Mouse (Mus musculus) cerebellum, postnatal 10 days (tissue): ENCODE data around the gene Cmtm2a.
A peak's percentile ranks its signal among the peaks of the same experiment; 100 is the strongest.
"Not testable (repeated sequence)": the region's sequence is repeated elsewhere in the genome, so short reads cannot be mapped to it uniquely, and the experiment has no call there.

Experiments used
- DNase-seq, 2 experiments: peaks; one replicate each; pipeline ENCODE4 v3.0.0; 2021; ENCODE audit warnings: mixed read lengths in 2 of 2

Gene Cmtm2a

DNA sequence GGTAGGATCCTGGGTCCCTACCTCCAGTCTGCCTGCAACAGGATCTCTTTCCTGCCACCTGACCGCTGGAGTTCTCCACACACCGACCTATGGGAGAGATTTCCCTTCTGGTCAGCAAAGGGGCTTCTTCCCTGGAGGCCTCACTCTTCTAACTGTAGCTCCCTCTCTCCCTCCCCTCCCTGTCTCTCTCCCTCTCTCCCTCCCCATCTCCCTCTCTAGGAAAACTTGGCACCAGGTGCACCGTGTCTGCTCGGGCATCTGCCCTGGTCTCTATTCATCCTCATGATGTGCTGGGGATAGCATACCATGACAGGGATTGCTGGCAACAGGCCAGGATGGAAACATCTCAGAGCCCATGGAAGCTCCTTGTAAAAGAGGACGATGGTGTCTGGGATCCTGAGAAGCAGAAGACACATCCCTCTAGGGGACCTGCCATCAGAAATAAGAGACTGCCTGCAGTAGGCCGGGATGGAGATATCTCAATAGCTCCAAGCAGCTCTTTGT lies 24.0 kb downstream of the Cmtm2a start:
- peak; percentile 59 to 62 for DNase-seq

DNA sequence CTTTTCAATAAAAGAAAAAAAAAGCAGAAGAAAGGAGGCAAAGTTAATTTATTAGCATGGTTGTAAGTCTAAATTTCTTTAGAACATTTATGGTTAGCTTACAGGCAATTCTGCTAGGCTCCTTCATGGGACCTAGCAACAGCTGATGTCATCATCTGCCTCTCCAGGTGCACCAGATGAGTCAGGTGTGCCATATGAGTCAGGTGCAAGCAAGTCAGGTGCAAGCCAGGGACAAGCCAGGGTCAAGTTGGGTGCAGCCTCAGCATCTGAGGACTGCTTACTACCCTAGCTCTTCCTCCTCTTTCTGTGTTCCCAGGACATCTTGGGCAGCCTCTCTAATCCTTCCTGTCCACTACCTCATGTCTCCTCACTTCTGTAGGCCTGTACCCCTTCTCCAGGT lies 24.6 kb downstream of the Cmtm2a start:
- no peak for DNase-seq

DNA sequence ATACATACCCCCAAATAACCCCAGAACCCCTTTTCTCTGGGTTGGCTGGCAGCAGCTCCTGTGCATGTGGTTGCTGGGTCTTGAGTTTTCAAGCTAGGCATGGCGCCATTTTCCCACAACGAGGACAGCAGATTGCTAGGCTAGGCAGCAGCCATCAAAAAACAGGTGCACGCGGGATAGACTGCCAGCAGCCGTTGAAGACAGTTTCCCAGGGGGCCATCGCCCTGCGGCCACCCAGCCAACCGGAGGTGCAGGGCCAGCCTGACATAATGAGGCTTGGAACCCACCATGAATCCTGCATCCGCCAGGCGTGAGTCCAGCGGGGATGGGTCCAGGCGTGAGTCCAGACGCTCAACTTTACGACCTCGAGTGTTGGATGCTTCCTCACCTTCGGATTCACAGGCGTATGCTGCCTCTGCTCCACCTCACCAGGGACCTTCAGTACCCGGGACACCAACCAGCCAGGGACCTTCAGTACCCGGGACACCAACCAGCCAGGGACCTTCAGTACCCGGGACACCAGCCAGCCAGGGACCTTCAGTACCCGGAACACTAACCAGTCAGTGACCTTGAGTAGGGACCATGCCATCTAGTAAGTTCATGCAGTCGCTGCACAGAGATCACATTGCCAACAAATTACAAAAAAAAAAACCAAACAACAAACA lies 28.6 kb downstream of the Cmtm2a start:
- peak; percentile 78 to 88 for DNase-seq

DNA sequence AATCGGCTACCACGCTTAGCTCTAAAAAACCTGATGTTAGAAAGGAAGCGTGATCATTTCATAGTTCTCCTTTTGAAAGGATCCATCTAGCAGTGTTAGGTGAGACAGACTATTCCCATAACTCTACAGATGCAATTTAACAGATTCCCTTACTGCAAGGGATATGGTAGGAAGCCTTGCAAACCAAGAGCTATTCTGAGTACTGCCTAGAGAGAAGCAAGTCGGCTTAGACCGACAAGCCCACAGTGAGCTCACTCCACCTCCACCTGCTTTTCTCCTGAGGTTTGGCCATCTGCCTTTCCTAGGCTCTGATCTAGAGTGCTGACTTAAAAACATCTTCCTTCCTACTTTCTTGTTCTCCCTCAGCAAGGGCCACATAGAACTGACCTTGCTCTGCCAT lies 31.2 kb downstream of the Cmtm2a start:
- not testable (repeated sequence) for DNase-seq

DNA sequence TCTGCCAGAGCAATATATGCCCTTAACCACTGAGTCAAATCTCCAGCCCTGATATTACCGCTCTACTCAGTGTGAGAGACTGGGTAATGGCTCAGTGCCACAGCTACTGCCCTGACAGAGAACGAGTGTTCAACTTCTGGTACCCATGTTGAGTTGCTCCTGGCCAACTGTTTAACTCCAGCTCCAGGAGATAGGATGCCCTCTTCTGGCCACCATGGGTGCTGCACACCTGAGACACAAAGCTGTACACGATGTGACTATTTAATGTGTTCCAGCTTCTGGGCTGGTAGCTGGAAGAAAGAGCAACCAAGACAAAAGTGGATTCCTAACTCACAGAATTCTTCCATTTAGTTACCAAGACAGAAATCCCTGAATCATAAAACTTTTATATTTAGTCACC lies 40.0 kb downstream of the Cmtm2a start:
- DNase-seq: peak; percentile 40 to 42

DNA sequence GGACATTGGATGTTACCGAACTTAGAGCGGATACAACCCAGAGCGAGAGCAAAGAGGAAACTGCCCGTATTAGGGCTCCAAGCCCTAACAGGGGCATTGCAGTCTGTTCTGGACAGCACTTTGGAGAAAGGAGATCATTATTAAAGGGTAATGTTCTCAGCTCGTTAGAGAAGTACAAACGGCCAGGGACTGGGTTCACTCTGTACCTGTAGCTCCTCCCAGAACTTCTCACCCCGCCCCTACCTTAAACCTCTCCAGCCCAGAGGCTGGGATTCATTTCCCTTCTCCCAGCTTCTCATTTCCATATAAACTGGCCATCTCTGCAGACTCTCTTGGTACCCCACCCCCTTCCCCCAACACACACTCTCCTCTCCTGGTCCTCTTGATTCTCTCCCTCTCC lies 41.5 kb downstream of the Cmtm2a start:
- no peak for DNase-seq

DNA sequence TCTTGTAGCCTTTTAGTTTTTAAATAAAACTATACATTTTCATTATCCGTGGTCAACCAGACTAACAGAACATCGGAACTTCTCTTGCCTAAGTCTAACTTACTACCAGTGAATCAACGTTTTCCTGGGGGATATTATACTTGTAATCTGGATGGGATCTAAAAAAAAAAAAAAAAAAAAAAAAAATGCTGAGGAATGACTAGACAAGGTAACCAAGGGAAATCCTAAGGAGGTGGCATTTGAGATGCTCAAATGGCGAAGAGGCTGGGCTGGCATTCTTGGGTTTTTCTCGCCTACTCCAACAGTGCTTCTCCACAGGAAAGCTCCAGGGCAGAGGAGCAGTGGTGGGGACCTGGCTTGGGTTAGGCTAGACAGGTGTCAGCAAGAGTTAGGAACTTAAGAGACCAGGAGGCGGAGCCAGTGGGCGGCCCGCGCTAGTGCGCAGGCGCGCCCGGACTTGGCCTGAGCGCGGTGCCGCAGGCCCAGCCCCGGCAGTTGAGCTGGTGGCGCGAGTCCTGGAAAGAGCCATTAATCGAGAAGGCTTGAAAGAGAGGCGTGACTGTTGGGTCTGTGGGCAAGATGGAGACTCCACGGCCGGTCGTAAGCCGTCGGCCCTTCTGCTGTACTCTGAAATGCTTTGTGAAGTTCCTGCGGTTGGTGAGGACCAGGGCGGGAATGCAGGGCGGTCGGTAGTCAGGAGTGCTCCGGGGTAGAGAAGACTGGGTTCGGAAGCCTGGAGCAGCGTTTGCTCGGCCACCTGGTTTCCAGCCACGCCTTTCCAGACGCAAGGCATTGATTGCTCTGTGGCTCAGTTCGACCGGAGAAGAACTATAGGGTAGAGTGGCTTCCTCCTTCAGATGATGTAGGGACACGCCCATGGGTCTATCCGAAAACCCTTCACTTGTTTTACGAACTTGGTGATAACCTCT lies 42.3 kb downstream of the Cmtm2a start, which contains the start of gene Cklf:
Gene Cklf, plus strand, starts transcription at position 423 of the 929 bp plus-strand sequence.
- peak; percentile 86 to 92 for DNase-seq

DNA sequence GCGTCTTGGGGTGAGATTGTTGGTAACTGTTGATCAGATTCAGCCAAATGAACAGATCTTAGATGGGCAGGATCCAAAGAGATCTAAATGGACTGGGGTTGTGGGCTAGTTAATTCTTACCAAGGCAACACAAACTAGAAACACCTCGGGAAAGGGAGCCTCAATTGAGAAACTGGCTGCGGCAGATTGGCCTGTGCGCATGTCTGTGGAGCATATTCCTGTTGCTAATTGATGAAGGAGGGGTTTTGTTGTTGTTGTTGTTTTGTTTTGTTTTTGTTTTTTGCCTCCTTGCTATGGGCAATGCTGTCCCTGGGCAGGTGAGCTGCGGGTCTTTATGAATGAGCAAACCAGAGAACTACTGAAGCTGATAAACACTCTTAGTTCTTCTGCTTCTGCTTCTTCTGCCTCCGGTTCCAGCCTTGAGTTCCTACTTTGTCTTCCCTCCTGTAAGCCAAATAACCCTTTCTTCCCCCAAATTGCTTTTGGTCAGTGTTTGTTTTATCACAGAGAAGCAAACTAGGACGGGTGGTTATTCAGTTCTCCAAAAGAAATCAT lies 43.5 kb downstream of the Cmtm2a start:
- DNase-seq: no peak

DNA sequence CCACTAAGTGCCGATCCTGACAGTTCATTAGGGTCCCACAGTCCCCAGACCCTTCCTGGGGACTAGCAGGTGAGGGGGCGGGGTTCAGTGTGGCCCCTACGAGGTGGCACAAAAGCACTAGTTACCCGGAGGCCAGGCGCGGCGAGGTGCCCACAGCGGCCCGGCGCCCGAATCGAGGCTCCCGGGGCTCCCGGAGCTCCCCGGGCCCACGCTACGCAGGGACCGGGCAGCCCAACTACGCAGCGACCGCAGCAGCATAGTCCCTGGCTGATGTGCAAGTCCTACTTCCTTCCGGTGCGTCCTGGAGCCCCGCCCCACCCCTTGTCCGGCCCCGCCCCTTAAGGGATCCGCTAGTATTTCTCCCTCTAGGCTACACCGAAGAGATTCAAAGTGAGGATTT lies 44.7 kb downstream of the Cmtm2a start, which contains the start of gene Tk2:
Gene Tk2, minus strand, starts transcription at position 283 of the 400 bp plus-strand sequence.
- peak; percentile 89 to 90 for DNase-seq

DNA sequence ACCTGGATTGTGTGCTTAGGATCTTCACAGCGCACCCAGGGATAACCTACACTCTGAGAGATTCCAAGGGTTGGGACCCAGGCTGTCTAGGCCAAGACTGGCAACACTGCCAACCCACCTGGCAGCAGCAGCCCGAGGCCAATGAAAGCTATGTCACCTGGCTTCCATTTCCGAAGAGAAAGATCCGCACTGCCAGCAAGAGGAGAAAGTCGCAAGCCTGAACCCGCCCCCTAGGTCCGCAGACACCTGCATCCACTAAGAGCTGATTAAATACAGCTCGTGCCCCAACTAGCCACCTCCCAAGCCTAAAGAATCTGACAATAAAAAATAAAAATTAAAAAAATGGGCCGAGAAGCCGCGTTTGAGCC lies 45.1 kb downstream of the Cmtm2a start:
- DNase-seq: peak; percentile 54 to 59

DNA sequence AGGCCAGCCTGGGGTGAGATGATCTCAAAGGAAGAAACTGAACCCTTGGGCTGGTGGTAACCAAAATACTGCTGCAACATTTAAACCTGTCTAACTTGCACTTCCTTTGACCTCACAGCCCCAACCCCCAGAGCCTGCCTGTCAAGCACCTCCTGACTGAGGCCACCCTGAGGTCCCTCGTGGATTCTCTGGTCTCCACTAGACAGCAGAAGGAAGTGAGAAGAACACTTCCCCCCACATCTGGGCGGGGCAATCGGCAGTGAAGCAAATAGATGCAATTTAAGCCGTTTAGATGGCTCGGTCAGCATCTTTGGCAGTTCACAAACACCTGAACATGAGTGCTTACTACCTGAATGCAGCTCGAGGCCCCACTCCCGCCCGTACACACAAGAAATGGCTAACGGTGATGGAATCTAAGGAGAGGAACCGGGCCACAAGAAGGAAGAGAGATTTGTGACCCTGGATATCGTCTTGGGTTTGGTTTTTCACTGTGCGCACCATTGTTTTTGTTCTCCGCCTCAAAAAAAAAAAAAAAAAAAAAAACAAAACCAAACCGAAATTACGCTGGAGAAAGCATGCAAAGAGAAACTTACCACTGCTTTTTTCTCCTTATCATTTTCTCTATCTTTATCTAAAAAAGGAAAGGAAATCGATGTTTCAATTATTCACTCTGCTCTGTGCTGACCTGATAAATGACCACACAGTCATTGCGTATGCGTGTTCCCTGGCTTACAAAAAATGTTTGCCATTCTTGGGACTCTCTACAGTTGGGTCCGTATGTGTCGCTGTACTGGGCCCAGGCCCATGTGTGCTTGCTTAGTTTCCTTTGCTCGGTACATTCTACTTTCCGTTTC lies 45.7 kb downstream of the Cmtm2a start:
- no peak for DNase-seq

DNA sequence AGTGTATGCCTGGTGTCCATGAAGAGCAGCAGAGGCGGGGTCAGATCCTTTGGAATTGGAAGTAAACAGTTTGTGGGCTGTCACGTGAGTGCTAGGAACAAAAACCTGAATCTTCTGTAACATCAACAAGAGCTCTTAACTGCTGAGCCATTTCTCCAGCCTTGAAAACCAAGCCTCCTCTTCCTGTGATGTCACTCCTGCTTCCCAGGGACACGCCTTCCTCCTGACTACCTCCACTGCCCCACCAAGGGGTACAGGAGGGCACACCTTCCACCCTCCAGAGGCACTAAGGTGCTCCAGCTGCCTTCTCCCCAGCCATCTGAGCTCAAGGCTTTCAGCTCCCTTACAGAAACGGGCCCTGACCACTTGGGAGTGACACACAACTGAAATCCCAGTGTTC lies 46.4 kb downstream of the Cmtm2a start:
- no peak for DNase-seq

DNA sequence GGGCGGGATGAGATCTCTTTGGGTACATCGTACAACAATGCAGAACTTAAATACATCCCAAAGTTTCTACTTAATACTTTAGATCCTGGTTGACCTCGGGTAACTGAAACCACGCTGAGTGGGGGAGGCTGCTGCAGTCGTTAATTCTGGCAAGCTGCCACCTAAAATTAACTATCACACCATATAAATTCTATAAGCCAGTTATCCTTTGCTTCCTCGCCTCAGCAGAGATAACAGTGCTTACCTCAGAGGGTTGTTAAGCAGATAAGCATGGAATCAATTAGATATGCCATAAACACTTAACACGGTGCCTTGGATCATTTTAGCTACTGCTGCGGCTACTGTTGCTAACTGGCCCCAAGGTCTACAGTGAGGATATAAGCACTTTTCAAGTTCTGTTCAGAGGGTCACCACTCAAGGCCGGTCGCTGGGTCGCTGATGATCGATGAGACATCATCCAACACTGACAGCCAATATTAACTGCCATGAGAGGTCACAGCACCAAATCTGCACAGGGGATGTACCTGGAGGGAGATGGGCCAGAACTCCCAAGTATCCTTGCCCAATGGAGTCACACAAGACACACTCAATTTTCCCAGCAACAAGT lies 50.8 kb downstream of the Cmtm2a start:
- DNase-seq: no peak

DNA sequence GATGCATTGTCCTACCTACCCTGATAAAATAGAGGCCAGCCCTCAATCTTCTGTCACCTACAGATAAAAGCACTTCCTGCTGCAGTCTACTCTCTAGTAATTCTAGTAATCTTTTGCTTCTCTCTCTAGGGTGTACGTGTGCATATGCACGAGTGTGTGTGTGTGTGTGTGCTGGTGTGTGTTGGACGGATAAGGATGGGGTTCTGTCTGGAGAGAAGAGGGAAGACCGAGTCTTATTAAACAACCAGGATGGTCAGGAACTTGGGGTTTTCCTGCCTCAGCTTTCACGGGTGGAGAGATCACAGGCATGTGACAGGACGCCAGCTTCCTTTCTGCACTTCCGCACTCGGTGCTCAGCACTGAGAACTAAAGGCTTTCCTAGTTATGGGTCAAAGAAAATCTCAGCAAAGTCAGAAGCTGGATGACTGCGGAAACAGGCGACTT lies 53.5 kb downstream of the Cmtm2a start:
- no peak for DNase-seq

DNA sequence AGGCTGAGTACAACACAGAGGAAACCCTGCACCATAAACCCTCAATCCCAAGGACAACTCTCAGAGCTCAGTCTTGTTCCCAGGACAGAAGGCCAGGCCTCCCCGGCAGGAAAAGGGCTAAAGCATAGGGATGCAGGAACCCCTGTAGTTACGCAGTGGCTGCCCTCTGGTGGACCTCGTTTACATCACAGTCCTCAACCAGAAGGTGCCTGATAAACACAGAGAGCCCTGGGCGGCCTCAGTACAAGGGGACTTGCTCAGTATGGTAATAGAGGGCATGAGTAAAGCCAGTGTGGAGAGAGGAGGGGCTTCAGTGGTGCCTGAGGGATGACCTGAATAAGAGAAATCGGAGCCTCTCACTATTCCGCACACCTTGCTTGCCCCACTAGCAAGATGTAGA lies 58.4 kb downstream of the Cmtm2a start:
- peak; percentile 34 to 44 for DNase-seq

DNA sequence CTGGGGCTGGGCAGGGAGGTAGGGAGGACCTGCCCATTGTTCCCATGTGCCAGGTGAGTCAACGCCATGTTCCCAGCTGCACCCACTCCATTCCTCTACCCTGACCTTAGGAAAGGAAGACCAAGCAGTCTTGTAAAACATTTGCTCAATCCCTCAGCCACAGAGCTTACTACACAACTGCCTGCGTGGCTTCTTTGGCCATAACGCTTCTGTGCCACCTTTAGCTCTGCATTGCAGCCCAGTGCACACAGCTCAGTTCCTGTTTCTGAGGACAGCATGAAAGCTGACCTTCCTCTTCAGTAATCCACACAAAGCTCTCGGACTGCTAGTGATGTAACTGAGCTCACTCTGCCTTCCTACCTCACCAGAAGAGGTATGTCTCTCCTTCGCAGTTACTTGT lies 60.1 kb downstream of the Cmtm2a start:
- no peak for DNase-seq

DNA sequence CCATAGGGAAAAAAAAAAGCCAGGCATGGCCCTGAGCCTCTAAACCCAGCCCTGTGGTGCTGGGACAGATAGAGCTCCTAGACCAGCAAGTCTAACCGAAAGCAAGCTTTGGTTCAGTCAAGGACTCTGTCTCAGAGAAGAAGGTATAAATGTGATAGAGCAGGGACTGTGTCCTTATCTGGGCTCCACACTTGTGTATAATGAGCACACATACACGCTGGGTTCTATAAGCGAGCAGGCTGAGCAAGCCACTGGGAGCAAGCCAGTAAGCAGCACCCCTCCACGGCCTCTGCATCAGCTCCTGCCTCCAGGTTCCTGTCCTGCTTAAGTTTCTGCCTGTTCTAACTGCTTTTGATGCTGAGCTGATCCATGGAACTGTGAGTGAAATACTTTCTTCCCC lies 60.9 kb downstream of the Cmtm2a start:
- DNase-seq: no peak
